Mouse (Mus musculus): Measurements from ENCODE around the gene Slc27a2. TPM values are rescaled to one million over a fixed set of nuclear protein-coding genes. Genes with fewer than 3 reads are reported as not detected.
"Not testable (repeated sequence)": the region's sequence is repeated elsewhere in the genome, so short reads cannot be mapped to it uniquely, and the experiment has no call there.

Slc27a2 gene
- total RNA-seq, 4 experiments from 2014 or later = 13.1 to 14.7 (median 13.3) TPM

DNA sequence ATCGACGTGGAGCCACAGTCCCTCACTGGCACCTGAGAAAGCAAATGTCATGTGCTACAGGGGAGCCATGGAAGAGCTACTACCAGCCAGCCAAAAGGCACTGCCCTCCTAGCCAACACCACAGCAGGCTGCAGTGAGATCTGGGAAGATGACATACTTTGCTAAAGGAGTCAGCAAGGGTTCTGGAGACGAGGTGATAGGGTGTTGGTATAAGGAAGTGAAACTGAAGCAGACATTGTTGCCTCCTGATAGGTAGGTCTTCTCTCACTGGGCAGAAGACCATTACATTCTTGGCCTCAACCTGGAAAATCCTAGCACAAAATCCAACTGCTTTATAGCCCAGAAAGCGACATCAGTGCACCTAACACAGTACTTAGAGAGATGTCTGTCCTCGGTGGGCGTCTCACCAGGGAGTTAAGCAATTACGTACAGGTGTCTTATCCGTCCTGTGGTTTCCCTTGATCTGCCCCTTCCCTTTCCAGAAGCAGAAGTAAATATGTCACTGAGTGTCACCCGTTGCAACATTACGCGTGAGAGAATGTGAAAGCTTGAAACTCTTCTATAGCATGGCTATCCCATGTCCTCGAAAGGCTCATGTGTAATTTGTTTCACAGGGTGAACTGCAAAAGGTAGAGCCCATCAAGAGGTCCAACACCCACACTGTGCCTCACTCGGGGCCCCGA lies 49.9 kb downstream of the Slc27a2 start:
- no peak for DNase-seq (ENCODE audit: low spot score in 2 of 2)

DNA sequence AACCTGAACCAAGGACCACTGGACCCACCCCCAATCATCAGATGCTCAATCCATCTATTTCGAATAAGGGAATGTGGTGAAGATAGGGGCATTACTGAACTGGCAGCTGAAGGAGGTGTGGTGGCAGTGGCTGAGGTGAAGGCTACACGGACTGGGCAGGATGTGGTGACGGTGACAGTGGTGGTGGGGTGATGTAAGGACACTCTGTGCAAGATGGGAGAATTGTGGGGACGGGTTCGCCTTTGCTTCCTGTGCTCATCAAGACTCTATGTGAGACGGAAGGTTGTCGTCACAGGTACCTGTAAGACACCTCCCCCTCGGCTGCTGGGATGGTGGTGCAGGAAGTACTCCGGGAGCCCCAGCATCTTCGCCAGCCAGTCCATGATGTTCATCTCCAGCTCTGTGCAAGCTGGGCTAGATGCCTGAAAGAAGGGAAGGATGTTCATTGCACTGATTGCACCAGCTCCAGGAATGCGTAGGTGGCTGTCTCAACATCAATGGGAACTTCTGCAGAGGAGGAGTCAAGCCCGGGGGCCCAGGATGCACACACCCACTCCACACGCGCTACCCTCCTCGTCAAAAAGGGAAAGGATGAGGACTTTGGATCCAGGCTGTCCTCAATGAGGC lies 54.0 kb downstream of the Slc27a2 start:
- no peak for DNase-seq (ENCODE audit: low spot score in 2 of 2)

DNA sequence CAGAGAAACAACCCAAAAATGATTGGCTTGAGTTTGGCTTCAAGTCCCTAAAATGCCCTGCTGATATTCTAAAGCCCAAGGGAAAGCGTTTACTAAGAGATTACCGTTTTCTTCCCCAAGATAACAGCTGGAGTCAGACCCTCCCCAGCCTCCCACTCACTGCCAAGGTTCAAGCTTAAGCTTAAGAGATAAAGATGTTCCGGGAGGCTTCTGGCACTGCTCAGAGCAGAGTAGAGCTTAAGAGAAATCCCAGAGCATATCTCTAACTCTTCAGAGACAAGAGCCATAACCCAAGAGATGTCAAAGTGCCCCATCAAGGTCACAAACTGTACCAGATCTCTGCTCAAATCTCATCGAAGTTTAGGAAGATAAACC lies 54.5 kb downstream of the Slc27a2 start:
- no peak for DNase-seq (ENCODE audit: low spot score in 2 of 2)

DNA sequence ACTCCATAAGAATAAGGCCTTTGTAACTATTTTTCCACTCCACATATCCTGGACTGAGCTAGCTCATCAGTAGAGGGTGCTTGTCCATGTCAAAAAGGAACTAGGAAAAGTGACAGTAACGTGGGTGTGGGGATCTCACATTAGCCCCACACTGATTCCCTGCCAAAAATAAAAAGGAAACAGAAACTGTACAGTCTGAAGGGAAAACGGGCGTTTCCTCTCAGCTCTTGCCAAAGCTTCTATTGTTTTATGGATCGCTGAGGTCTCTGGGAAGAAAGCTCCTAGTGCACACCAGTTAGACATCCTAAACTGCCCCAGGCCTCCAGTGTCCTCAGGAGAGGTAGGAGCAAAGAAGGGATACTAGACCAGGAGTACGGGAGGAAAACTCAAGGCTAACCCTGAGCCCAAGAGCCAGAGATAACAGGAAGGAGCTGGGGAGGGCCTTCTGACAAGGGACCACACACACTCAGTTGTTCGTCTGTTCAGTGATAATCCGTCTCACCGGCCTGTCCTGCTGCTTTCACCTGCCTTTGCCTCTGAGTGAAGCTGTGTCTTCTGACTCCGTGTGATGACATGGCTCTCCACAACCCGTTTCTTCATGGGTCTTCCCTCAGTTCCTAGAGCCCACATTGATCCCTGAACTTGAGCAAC lies 55.5 kb downstream of the Slc27a2 start:
- DNase-seq (ENCODE audit: low spot score in 2 of 2) = no peak

DNA sequence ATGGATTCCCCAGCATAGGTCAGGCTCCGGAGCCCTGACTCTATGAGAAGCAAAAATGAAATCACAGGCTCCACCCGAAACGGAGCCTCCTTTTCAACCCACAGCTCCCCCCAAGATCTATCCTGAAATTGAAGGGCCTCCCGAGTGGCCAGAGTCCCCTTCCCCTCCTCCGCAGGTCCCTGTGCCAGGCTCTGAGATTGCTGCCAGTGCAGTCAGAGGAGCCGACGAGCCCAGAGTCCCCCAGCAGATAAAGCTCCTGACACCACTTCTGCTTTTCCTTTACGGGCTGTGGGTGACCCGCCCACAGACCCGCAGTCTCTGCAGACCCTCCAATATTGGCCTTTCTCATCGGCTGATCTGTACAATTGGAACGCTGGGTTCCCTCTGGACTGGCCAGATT lies 57.4 kb downstream of the Slc27a2 start:
- not testable (repeated sequence) for DNase-seq (ENCODE audit: low spot score in 2 of 2)

DNA sequence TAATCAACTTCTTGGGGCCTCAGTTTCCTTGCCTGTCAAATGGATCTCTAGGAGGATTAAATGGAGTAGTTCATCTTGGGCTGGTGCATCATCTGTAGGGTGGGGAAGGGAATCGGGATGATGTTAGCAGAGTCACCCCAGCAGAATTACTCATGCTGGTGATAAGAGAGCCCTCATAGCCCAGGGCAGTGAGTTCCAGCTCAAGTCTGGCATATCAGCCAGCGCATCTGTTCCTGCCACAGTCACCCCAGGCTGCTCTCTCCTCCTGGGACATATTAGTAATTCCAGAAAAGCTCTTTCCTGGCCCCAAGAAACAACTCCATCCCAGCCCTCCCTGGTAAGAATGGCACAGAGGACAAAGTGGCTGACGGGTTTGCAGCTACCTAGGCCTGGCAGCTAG lies 63.1 kb downstream of the Slc27a2 start:
- no peak for DNase-seq (ENCODE audit: low spot score in 2 of 2)

DNA sequence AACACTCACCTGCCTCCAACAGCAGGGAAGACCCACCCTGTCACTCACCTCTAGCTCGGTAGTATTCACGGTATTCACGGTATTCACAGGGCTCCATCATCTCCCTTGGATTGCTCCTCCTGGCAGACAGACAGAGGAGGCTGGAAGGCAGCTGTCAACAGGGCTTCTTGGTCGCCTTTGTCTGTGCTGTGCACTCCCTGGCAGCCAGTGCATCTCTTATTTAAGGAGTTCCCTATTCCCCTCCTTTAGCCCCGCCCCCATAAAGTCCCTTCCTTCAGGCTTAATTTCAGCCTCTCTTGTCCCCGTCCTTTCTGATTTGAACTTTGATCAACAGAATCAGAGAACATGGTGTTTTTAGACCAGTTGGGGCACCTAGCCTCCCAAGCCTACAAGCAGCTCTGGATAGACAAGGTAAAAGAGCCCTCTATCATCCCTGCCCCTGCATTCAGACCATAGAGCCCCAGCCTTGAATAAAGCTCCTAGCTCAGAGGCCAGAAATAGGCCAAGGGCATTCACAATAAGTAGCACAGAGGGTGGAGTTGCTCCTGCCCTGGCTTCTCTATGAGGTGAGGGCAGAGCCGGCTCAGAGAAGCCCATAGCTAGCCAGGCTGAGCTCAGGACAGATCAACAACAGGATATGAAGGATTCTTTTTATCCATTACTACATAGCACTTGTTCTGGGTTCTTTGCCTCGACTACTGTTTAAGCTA lies 66.4 kb downstream of the Slc27a2 start:
- DNase-seq (ENCODE audit: low spot score in 2 of 2) = no peak

DNA sequence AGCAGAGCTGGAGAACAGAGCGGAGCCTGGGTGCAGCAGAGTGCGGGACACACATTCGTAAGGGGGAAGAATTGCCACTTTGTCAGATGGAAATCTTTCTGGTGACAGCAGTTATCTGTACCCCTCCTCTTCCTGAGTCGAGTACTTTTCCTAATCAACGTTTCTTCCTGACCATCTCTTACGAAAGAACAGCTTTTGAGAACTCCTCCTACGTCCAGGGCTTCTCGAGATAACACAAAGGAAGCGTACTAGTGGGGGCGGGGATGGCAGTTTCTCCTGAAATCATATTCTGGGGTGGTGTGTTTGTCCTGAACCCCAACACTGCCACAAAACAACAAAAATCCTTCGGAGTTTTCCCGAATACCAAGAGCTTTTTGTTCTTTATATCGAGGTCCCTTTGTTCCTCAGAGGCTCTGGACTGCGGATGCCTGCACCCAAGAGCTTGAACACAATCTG lies 67.1 kb downstream of the Slc27a2 start, which contains the start of gene Hdc:
TSS of gene Hdc (minus strand) at position 51 of the 456 bp plus-strand sequence.
- DNase-seq (ENCODE audit: low spot score in 2 of 2) = no peak

DNA sequence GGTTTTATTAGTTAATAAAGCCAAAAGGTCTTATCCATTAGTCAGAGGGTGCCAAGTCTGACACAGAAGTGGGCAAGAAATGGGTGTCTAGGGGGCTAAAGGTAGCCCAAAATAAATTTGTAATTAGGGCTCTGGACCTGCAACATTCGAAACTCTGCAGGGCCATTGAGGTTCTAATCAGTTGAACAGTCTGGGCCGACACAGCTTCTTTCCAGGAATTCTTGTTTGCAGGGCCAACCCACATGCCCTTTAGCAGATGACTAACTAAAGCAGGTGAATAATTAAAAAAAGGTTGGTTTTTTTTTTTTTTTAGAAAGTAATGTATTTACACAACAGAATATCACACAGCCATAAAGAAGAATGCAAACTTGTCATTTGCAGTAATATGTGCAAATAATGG lies 70.2 kb downstream of the Slc27a2 start:
- no peak for DNase-seq (ENCODE audit: low spot score in 2 of 2)

DNA sequence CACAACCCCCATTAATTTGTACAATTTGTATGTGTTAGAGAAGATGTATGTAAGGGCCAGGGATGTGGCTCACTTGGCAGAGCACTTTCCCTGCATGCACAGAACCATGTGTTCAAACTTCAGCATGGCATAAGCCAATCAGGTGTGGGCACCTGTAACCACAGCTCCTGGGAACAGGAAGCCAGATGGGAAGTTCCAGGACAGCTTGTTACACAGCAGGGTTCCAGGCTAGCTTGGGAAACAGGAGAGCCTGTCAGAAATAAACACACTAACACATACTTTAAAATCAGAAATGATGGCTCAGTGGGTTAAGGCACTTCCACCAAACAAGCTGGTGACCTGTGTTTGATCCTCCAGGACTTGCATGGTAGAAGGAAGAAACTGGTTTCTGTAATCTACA lies 70.9 kb downstream of the Slc27a2 start:
- no peak for DNase-seq (ENCODE audit: low spot score in 2 of 2)

DNA sequence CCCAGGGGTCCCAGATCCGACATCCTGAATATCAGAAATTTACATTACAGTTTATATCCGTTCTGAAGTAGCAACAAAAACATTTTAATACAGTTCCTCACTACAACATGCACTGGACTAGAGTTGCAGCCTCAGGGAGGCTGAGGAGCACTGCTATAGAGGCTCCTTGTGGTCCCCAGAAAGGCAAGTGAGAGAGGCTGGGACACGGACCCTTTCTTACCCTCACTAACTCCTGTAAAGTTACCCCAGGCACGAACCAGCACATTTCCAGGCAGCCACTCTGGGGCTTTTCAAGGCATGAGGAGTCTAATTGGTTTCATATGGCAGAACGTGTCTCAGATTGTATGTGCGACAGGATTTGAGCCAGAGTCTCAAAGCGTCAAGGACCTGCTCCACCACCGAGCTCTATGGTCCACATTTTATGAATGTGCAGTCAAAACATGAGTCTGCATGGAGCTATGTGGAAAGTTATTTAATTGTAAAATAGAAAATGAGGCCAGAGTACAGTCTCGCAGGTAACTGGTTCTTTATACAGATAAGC lies 76.3 kb downstream of the Slc27a2 start:
- DNase-seq (ENCODE audit: low spot score in 2 of 2) = no peak

DNA sequence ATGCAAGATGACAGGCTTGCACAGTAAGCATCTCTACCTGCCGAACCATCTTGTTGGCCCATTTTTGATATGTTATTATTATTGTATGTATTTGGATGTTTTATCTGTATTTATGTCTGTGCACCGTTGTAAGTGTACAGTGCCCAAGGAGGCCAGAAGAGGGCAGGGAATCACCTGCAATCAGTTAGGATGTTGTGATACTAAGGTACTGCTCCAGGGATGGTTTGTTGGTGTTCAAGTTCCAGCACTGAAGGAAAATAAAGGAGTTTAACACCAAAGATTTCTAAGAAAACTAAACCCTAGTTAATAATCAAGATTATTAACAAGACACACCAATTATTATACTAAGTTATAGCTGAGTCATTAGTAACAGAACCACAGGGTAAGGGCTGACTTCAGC lies 81.0 kb downstream of the Slc27a2 start:
- no peak for DNase-seq (ENCODE audit: low spot score in 2 of 2)

DNA sequence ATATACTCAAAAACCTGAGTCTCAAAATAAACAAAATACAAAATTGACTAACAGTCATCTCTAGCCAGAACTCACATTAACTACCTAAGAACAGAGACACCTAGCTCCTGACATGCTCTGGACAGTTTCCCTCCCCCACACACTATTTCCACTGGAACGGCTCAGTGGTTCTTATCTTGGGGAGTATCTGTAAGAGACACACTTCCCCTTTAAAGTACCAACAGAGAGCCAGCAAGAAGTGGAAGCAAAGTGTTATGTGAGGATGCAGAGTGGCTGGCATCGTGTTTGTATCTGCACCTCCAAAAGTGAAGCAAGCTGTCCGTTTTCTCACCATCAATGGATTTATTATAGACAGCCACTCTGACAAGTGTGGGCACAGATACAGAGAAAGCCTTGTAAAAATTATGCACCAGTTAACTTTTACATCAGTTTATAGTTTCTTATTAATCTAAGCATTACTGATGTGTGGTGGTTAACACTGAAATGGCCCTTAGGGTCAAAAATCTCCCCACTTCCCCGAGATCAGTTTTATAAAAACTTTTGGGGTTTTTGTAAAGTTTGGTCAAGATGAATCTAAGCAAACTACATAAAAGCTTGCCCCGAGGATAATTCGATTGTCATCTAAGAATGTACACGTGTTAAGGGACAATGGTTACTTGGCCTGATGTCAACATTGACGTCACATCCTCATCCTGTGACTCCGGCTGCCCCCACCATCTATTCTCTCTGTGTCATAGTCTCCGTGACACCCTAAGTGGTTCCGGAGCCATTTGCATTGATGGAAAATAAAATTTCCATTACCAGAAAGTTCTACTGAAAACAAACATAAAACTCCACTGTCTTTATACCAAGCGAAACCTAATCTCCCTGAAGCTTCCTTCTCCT lies 84.0 kb downstream of the Slc27a2 start:
- DNase-seq (ENCODE audit: low spot score in 2 of 2) = no peak

Other genes with a start within 250 kb of the Slc27a2 start
- under 1 TPM in 1 of 4 experiments, not detected in 3; 0.07 TPM for gene Atp8b4, start 51.7 kb upstream of the Slc27a2 start, total RNA-seq (2022)
- 1 to 10 TPM; 1.1 to 2.2 (median 1.4) TPM for gene Hdc, start 66.9 kb downstream of the Slc27a2 start, total RNA-seq (2022)
- gene Gabpb1, start 123.9 kb downstream of the Slc27a2 start, total RNA-seq (2022) = 10 to 100 TPM; 16.1 to 23.4 (median 21.3) TPM
- gene Usp8, start 154.9 kb downstream of the Slc27a2 start, total RNA-seq (2022) = 10 to 100 TPM; 53.2 to 55.8 (median 54.1) TPM
- 1 to 10 TPM; 1.4 to 2.0 (median 1.7) TPM for gene Usp50, start 231.1 kb downstream of the Slc27a2 start, total RNA-seq (2022)